Mouse (Mus musculus) layer of hippocampus, postnatal 10 days (tissue): Measurements from ENCODE around the gene Nek9. TPM values are rescaled to one million over a fixed set of nuclear protein-coding genes. Genes with fewer than 3 reads are reported as not detected.

Experiments used
- DNase-seq, 2 experiments: peaks; one replicate each; pipeline ENCODE4 v3.0.0; 2021; ENCODE audit warnings: low spot score in 2 of 2
- long read RNA-seq: library from polyadenylated mRNA; stranded (forward); transcript quantifications from one replicate; pipeline ENCODE4 v2.0.0, GENCODE M21; 2023
- total RNA-seq, 2 experiments: library from RNA; stranded (reverse); gene quantifications; 2 replicates each; pipeline ENCODE4 v1.2.3; 2021

Gene Nek9
- 10 to 100 TPM; 29.6 to 31.7 TPM for total RNA-seq
- long read RNA-seq, partial matches to known transcripts: 2 of 7 reads
- long read RNA-seq, other reads (novel, unspliced or antisense): 5 of 7 reads

DNA sequence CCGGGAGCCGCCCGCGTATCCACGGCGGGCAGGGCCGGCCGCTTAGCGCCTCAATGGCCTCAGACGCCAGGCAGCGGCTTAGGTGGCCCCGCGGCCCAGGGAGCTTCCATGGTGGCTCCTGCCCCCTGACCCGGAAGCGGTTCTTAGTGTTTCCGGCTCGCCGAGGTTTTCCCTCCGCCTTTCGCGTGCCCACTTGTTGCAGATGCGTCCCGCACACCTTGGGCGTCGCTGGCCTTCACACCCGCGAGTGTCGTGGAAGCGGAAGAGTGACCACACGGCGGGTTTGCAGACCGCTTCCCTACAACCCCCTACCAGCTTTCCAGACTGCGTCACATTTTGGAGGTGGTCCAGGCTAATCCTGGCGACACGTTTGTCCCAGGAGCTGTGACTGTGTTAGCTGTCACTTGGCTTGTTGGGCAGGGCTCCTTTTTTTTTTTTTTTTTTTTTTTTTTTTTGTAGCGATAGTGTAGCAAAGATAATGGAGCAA is at the start of gene Nek9:
Gene Nek9, minus strand, starts transcription at position 120 of the 487 bp plus-strand sequence.
- DNase-seq: peak; percentile 94 to 96

DNA sequence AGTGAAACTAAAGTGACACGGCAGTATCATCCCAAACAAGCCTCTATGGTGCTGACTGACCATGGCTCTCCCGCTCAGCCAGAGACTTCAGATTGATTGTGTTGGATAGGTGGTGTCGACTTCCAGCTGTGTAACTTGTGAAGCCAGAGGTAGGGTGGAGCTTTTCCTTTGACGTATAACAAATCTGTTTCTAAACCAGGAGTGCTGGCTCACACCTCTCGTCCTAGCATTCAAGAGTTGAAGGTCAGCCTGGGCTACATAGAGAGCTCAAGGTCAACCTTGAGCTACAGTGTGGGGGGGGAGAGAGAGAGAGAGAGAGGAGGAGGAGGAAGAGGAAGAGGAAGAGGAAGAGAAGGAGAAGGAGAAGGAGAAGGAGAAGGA is 46.8 kb upstream of the Nek9 start:
- no peak for DNase-seq

GRCm38 (mm10) chr12:85385329-85385994 is 46.3 kb upstream of the Nek9 start:
- DNase-seq: no peak

DNA sequence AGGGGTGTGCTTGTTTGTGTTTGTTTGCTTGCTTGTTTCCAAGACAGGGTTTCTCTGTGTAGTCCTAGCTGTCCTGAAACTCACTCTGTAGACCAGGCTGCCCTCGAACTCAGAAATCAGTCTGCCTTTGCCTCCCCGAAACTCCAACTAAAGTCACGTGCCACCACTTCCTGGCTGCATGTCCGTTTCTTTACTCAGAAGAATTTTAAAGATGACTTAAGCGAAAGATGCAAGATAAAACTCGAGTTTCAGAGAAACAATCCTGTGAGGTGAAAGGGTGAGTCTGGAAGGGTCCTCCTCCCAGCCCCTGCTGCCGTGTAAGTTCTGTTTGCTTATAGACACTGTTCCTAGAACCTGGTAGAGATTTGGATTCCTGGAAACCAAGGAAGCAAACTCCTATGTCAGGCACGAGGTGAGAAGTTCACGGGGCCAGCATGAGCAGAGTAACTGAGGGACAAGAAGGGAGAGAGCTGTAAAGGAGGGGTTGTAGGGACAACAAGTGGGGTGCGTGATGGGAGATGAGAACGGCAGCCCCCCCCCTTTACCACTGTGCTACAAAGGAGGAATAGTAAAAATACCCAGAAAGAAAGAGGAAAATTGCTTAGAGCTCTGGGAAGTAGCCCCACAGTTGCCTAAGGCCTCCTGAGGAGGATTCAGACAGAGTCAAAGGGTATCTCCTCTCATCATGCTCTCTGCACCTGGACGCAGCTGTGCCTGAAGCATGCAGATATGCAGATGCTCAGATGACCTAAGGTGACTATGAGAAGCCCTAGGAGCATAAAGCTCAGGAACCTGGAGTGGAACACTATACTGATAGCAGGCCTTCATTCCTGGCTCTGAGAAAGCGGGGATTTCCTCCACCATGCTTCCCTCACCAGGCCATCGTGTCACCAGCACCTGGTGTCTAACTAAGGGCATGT is 43.9 kb upstream of the Nek9 start:
- DNase-seq: no peak

DNA sequence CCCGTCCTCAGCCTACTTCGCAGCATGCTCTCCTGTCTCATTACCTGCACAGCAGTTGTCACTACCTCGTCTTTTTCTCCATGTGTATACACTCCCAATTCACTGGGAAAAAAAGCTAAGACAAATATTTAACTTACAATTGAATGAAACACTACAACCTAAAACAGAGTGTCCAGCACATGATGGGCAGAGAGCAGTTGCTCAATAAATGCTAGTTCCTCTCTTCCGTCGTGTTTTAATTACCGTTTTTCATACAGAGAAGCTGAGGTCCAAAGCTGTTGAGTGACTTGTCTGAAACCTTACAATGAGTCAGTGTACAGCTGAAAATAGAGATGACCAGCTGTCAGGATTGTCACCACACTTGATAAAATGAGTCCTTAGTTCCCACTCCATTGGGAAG is 42.4 kb upstream of the Nek9 start:
- no peak for DNase-seq

DNA sequence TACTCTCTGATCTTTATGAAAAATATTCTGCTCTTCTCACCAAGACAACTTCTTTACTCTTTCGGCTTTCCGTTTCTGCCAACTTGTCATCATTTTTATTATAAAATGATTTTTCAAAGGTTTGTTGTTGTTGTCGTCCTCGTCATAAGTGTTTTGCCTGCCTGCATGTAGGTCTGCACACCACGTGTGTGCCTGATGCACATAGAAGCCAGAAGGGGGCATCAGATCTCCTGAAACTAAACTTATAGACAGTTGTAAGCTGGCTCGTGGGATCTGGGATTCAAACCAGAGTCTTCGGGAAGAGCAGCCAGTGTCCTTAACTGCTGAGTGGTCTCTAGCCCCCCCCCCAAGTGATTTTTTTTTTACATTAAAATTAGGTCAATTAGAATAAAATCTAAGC is 41.8 kb upstream of the Nek9 start:
- DNase-seq: no peak

DNA sequence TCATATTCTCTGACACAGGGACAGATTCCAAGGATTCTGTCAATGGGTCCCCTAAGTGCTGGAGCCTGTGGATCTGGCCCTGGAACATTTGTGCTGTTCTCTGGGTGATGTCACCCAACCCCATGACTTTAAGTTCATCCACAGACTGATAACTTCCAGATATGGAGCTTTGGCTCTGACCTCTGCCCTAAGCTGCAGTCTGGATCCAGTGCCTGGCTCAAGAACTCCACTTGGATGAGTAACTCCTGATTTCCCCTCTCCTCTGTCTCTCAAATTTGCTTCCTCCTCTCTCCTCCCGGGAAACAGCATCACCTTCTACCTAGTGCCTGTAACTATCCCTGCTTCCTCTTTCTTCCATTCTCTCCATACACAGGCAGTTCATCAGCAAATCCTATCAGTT is 41.1 kb upstream of the Nek9 start:
- no peak for DNase-seq

DNA sequence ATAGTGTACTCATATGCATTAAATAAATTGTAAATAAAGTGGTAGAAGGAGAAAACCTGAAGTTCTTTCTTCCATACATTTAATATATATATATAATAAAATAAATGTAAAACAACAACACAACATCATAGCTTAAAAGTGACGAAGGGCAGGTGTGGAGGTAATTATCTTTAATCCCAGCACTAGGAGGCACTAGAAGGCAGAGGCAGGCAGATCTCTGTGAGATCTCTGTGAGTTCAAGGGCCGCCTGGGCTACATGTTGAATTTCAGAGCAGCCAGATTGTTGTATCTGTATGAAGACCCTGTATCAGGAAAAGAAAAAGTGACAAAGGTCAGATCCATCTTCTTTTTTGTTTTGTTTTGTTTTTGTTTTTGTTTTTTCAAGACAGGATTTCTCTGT is 39.1 kb upstream of the Nek9 start:
- no peak for DNase-seq

DNA sequence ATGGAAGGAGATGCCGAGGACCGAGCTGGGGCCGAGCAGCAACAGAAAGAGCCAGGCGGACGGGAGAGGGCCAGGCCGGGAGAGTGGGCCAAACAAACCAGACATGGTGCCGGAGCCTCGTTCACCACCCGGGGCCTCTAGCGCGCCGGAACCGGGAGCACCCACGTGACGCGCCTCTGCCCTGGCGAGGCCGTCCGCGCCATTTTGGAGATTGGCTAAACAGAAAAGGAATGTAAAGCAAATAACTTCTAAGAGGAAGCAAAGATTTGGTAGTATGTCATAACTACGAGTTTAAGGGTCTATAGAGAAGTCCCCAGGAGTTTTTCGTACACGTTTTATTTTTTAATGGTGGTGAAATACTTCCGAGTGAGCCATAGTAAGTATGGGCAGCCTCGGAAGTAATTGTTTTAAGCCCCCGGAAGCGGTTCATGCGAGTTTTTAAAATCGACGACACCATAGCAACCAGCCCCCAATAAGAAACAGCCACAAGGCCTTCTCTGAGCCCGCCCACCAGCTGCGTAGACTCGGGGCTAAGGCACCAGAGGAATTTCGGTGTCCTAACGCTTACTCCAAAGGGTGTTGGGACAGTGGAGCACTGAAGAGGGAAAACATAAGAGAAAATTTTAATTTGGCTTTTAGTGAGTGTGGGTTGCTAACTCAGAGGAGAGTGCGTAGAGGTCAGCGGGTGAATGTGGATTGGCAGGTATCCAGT is 35.6 kb upstream of the Nek9 start, which contains the start of gene Tmed10:
Gene Tmed10, minus strand, starts transcription at position 287 of the 712 bp plus-strand sequence.
- DNase-seq: peak; percentile 86 to 90

DNA sequence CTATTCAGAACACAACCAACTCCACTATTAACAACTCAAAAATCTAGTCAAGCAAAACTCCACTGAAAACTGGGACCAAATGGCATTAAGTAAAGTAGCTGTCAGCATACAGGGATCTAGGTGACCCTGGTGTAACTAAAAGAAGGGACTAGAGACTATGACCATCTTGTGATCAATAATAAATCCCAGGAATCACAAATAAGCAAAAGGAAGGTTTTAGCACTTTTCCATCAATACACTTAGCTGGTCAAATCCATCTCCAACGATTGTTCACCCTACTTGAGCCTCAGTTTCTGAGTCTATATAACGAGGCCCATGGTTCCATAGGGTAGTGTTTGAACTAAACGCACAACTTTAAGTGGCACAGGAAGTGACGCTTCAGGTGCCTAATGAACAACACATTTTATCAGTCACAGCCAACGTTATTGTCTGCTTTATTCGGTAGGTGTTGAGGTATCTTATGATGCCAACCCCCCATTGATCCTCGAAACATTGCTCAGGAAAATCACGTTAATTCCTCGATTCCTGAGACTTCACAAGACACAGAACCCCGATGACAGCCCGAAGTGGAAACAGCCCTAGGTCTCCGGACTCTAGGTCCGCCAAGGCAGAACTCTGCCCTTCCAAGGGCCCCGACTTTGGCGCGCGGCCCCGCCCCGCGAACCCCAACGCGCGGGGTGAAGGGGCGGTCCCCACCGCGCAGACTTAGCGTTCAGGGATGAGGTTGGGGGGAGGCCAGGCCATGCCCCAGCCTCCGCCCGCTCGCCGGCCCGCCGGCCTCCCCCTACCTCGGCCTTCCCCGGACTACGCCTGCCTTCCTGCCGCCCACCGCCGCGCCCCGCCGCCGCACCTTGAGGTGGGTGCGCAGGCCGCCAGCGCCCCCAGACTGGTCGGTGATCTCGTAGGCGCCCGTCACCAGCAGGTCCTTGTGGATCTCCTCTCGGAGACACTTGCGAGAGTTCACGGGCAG is 34.7 kb upstream of the Nek9 start:
- DNase-seq: peak; percentile 62 to 79

GRCm38 (mm10) chr12:85372068-85372665 is 33.0 kb upstream of the Nek9 start:
- no peak for DNase-seq

- DNase-seq: no peak
Measured at GRCm38 (mm10) chr12:85368441-85369063, 29.4 kb upstream of the Nek9 start.

GRCm38 (mm10) chr12:85366271-85366670 is 27.1 kb upstream of the Nek9 start:
- peak; percentile 51 to 54 for DNase-seq

DNA sequence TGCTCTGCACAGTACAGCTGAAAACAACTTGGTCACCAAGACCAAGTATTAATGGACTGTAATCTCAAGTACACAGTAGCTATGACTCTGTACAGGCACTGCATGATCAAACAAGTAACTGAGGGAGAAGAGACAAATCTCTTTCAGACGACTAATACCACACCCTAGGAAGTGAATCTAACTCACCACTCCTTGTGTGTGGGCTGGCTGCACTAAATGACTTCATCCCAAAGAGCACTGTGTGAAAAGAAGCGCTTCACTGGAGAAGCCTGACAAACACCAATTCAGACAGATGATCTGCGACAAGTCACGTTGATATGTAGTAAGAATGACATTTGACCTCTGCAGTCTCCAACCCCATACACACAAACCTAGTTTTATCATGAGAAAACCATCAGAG is 23.3 kb upstream of the Nek9 start:
- DNase-seq: no peak

GRCm38 (mm10) chr12:85361580-85361979 is 22.4 kb upstream of the Nek9 start:
- DNase-seq: no peak

GRCm38 (mm10) chr12:85361165-85361564 is 22.0 kb upstream of the Nek9 start:
- no peak for DNase-seq

GRCm38 (mm10) chr12:85354061-85354460 is 14.9 kb upstream of the Nek9 start:
- no peak for DNase-seq

DNA sequence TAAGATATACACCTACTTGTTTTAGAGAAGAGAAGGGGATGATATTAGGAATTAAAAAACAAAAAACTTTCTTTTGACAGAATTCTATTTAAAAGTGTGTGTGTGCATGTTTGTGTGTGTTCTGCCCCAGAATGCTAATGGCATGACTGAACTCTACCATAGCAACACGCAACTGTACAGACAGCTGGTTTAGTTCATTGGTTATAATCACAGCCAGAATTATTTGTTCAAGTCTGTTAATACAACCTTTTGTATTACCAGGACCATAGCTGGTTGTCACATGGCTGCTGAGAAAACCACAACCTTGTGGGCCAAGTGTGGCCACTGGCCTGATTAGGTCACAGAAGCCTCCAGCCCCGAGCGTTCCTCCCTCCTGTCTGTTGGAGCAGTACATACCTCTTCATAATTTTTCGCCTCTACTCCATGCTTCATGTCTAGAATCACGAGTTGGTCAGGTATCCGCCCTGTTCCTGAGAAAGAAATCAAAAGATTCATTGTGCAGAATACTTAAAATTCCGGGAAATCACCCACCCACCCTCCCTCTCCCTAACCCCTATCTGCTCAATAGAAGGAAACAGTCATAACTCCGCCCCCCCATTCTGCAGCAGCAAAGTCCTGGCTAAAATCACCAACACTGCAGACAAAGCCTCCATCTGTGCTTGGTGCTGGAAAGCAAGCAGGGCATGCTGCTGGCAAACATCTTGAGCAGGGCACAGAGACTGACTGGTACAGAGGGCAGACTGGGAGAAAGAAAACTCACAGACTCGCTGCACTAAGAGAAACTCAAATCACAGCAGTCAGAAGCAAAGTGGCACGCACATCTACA is 11.5 kb upstream of the Nek9 start:
- DNase-seq: peak; percentile 67
